Mouse (Mus musculus): ENCODE data around the gene Ppp4r2. TPM values are rescaled to one million over a fixed set of nuclear protein-coding genes. Genes with fewer than 3 reads are reported as not detected.

Ppp4r2 gene
- polyA plus RNA-seq, 1 experiment from 2014 or later = 12.0 TPM

GRCm38 (mm10) chr6:100868863-100869262 is 35.4 kb downstream of the Ppp4r2 start:
- WGBS = 28% methylated on average over 5 of the region's 5 CpGs
- ATAC-seq (replicated peaks; ENCODE audit: insufficient number of reproducible peaks, insufficient read depth, low FRiP score, low read depth) = no peak
- no peak overlapping the region for H3K4me2 ChIP-seq

GRCm38 (mm10) chr6:100869909-100870308 is 36.5 kb downstream of the Ppp4r2 start:
- Histone ChIP-seq H3K9ac (no peak overlapping the region), H3K4me2 (no peak overlapping the region), H3K27me3 (no peaks in the 10 kb centered on the region), H3K27ac (no peak overlapping the region), H3K36me3 (0 out of 2 replicates have a peak, but pooled peaks cover 5% of the 10 kb centered on the region), H3K4me1 (replicated peaks) (no peaks in the 10 kb centered on the region), H3K9me3 (replicated peaks) (no peaks in the 10 kb centered on the region), H3K4me3 (no peak overlapping the region)
- no peak for ATAC-seq (replicated peaks; ENCODE audit: insufficient number of reproducible peaks, insufficient read depth, low FRiP score, low read depth)
- 84% methylated on average over 9 of the region's 9 CpGs for WGBS

More at GRCm38 (mm10) chr6:100868863-100869262, 35.4 kb downstream of the Ppp4r2 start:
- no peaks in the 10 kb centered on the region for H3K27me3 ChIP-seq
- H3K27ac ChIP-seq = no peak overlapping the region
- H3K9me3 ChIP-seq (replicated peaks) = no peaks in the 10 kb centered on the region
- no peak overlapping the region for H3K4me3 ChIP-seq
- H3K36me3 ChIP-seq = peaks cover 11% of the 10 kb centered on the region
- H3K4me1 ChIP-seq (replicated peaks) = no peaks in the 10 kb centered on the region
- H3K9ac ChIP-seq = no peak overlapping the region

GRCm38 (mm10) chr6:100873191-100873590 is 39.8 kb downstream of the Ppp4r2 start:
- H3K36me3 ChIP-seq = no peaks in the 10 kb centered on the region
- H3K9me3 ChIP-seq (replicated peaks) = no peaks in the 10 kb centered on the region
- H3K9ac ChIP-seq = no peak overlapping the region
- H3K27ac ChIP-seq = no peak overlapping the region
- no peak for ATAC-seq (replicated peaks; ENCODE audit: insufficient number of reproducible peaks, insufficient read depth, low FRiP score, low read depth)
- H3K27me3 ChIP-seq = no peaks in the 10 kb centered on the region
- 72% methylated on average over 6 of the region's 6 CpGs for WGBS
- no peak overlapping the region for H3K4me2 ChIP-seq
- no peak overlapping the region for H3K4me3 ChIP-seq
- H3K4me1 ChIP-seq (replicated peaks) = no peaks in the 10 kb centered on the region

- Histone ChIP-seq H3K36me3 (no peaks in the 10 kb centered on the region), H3K27ac (no peak overlapping the region), H3K4me1 (replicated peaks) (no peaks in the 10 kb centered on the region), H3K4me3 (no peak overlapping the region), H3K9me3 (replicated peaks) (no peaks in the 10 kb centered on the region), H3K4me2 (no peak overlapping the region), H3K9ac (no peak overlapping the region), H3K27me3 (peaks cover 12% of the 10 kb centered on the region)
- 64% methylated on average over 20 of the region's 20 CpGs for WGBS
- ATAC-seq (replicated peaks; ENCODE audit: insufficient number of reproducible peaks, insufficient read depth, low FRiP score, low read depth) = no peak
Observed at GRCm38 (mm10) chr6:100875862-100876623, 42.6 kb downstream of the Ppp4r2 start.

GRCm38 (mm10) chr6:100876624-100877017 is 43.2 kb downstream of the Ppp4r2 start:
- Histone ChIP-seq H3K27ac (no peak overlapping the region), H3K9me3 (replicated peaks) (no peaks in the 10 kb centered on the region), H3K36me3 (no peaks in the 10 kb centered on the region), H3K27me3 (peaks cover 14% of the 10 kb centered on the region), H3K9ac (no peak overlapping the region), H3K4me3 (no peak overlapping the region), H3K4me1 (replicated peaks) (no peaks in the 10 kb centered on the region), H3K4me2 (no peak overlapping the region)
- no peak for ATAC-seq (replicated peaks; ENCODE audit: insufficient number of reproducible peaks, insufficient read depth, low FRiP score, low read depth)
- WGBS = 79% methylated on average over 12 of the region's 12 CpGs

GRCm38 (mm10) chr6:100878546-100878945 is 45.1 kb downstream of the Ppp4r2 start:
- 76% methylated on average over 13 of the region's 13 CpGs for WGBS
- no peak overlapping the region for H3K9ac ChIP-seq

GRCm38 (mm10) chr6:100879607-100880006 is 46.2 kb downstream of the Ppp4r2 start:
- WGBS = 41% methylated on average over 10 of the region's 10 CpGs

More at GRCm38 (mm10) chr6:100878546-100878945, 45.1 kb downstream of the Ppp4r2 start:
- Histone ChIP-seq H3K27me3 (peaks cover 19% of the 10 kb centered on the region), H3K27ac (no peak overlapping the region), H3K36me3 (no peaks in the 10 kb centered on the region), H3K4me3 (no peak overlapping the region), H3K9me3 (replicated peaks) (no peaks in the 10 kb centered on the region), H3K4me2 (no peak overlapping the region), H3K4me1 (replicated peaks) (no peaks in the 10 kb centered on the region; the same call in 1 of the 2 replicates)
- no peak for ATAC-seq (replicated peaks; ENCODE audit: insufficient number of reproducible peaks, insufficient read depth, low FRiP score, low read depth)

GRCm38 (mm10) chr6:100881657-100882056 is 48.2 kb downstream of the Ppp4r2 start:
- no peak for ATAC-seq (replicated peaks; ENCODE audit: insufficient number of reproducible peaks, insufficient read depth, low FRiP score, low read depth)

More at GRCm38 (mm10) chr6:100879607-100880006, 46.2 kb downstream of the Ppp4r2 start:
- Histone ChIP-seq H3K27ac (no peak overlapping the region), H3K27me3 (peaks cover 19% of the 10 kb centered on the region), H3K4me1 (replicated peaks) (no peaks in the 10 kb centered on the region; the same call in 1 of the 2 replicates), H3K36me3 (no peaks in the 10 kb centered on the region), H3K9ac (no peak overlapping the region), H3K4me3 (no peak overlapping the region), H3K4me2 (no peak overlapping the region), H3K9me3 (replicated peaks) (no peaks in the 10 kb centered on the region)
- no peak for ATAC-seq (replicated peaks; ENCODE audit: insufficient number of reproducible peaks, insufficient read depth, low FRiP score, low read depth)

GRCm38 (mm10) chr6:100882381-100883213 is 49.2 kb downstream of the Ppp4r2 start:
- no peak overlapping the region for H3K27ac ChIP-seq
- H3K4me3 ChIP-seq = peak overlapping the region; percentile 31
- H3K27me3 ChIP-seq = peaks cover 19% of the 10 kb centered on the region
- H3K4me2 ChIP-seq = peak overlapping the region; percentile 58
- ATAC-seq (replicated peaks; ENCODE audit: insufficient number of reproducible peaks, insufficient read depth, low FRiP score, low read depth) = no peak
- WGBS = 17% methylated on average over 15 of the region's 15 CpGs
- H3K9ac ChIP-seq = 0 out of 2 replicates have a peak overlapping the region, but pooled peaks have one; percentile 22
- no peaks in the 10 kb centered on the region for H3K36me3 ChIP-seq
- no peaks in the 10 kb centered on the region; the same call in 1 of the 2 replicates for H3K4me1 ChIP-seq (replicated peaks)
- H3K9me3 ChIP-seq (replicated peaks) = no peaks in the 10 kb centered on the region

More at GRCm38 (mm10) chr6:100881657-100882056, 48.2 kb downstream of the Ppp4r2 start:
- Histone ChIP-seq H3K4me3 (no peak overlapping the region), H3K9ac (no peak overlapping the region), H3K4me2 (no peak overlapping the region), H3K4me1 (replicated peaks) (no peaks in the 10 kb centered on the region; the same call in 1 of the 2 replicates), H3K36me3 (no peaks in the 10 kb centered on the region), H3K27ac (no peak overlapping the region), H3K9me3 (replicated peaks) (no peaks in the 10 kb centered on the region), H3K27me3 (peaks cover 19% of the 10 kb centered on the region)
- 75% methylated on average over 9 of the region's 9 CpGs for WGBS

- no peaks in the 10 kb centered on the region for H3K36me3 ChIP-seq
- no peak overlapping the region for H3K9ac ChIP-seq
- no peak overlapping the region for H3K27ac ChIP-seq
- no peaks in the 10 kb centered on the region; the same call in 1 of the 2 replicates for H3K4me1 ChIP-seq (replicated peaks)
- no peak overlapping the region for H3K4me2 ChIP-seq
- 48% methylated on average over 13 of the region's 13 CpGs for WGBS
- H3K9me3 ChIP-seq (replicated peaks) = no peaks in the 10 kb centered on the region
- no peak overlapping the region for H3K4me3 ChIP-seq
- peaks cover 19% of the 10 kb centered on the region for H3K27me3 ChIP-seq
- no peak for ATAC-seq (replicated peaks; ENCODE audit: insufficient number of reproducible peaks, insufficient read depth, low FRiP score, low read depth)
Observed at GRCm38 (mm10) chr6:100883233-100883632, 49.8 kb downstream of the Ppp4r2 start.

GRCm38 (mm10) chr6:100884594-100885225 is 51.3 kb downstream of the Ppp4r2 start:
- H3K4me2 ChIP-seq = no peak overlapping the region
- 94% methylated on average over 12 of the region's 12 CpGs for WGBS
- no peaks in the 10 kb centered on the region for H3K36me3 ChIP-seq
- H3K27me3 ChIP-seq = peaks cover 14% of the 10 kb centered on the region
- no peak overlapping the region for H3K27ac ChIP-seq
- no peaks in the 10 kb centered on the region; the same call in 1 of the 2 replicates for H3K4me1 ChIP-seq (replicated peaks)
- no peak overlapping the region for H3K9ac ChIP-seq
- no peak overlapping the region for H3K4me3 ChIP-seq
- H3K9me3 ChIP-seq (replicated peaks) = no peaks in the 10 kb centered on the region
- ATAC-seq (replicated peaks; ENCODE audit: insufficient number of reproducible peaks, insufficient read depth, low FRiP score, low read depth) = no peak

All from heart, embryonic 15.5 days (tissue).